Mouse (Mus musculus) intestine, embryonic 16.5 days (tissue): ENCODE data around the gene Cnep1r1. TPM values are rescaled to one million over a fixed set of nuclear protein-coding genes. Genes with fewer than 3 reads are reported as not detected.

Experiments used
- ATAC-seq: fragments of 200-750 bp; cut with Nextera tagmentation; 2 replicates; pipeline ENCODE4 v1.8.0; 2017; ENCODE audit warnings: moderate TSS enrichment, moderate library complexity
- H3K27ac ChIP-seq: fragments of 300-500 bp; sonication (generic); 2 replicates; pipeline ENCODE4 v1.5.1; 2014; ENCODE audit warnings: mild to moderate bottlenecking, low read length
- H3K27me3 ChIP-seq: fragments of 300-500 bp; sonication (generic); replicated peaks from 2 replicates; pipeline ENCODE4 v1.6.1; 2014; ENCODE audit warnings: low read length, control low read depth, mixed read lengths; ENCODE audit not compliant: control insufficient read depth, insufficient read depth
- H3K36me3 ChIP-seq: fragments of 300-500 bp; sonication (generic); 2 replicates; pipeline ENCODE4 v1.6.1; 2014; ENCODE audit warnings: low read length, control low read depth; ENCODE audit not compliant: control insufficient read depth, insufficient read depth
- H3K4me1 ChIP-seq: fragments of 300-500 bp; sonication (generic); 2 replicates; pipeline ENCODE4 v1.6.1; 2014; ENCODE audit warnings: low read length, control low read depth, mixed read lengths; ENCODE audit not compliant: control insufficient read depth, insufficient read depth
- H3K4me2 ChIP-seq: fragments of 300-500 bp; sonication (generic); 2 replicates; pipeline ENCODE4 v1.6.1; 2014; ENCODE audit warnings: low read depth, low read length, control low read depth
- H3K4me3 ChIP-seq: fragments of 300-500 bp; sonication (generic); 2 replicates; pipeline ENCODE4 v1.5.1; 2014; ENCODE audit warnings: mild to moderate bottlenecking, low read length
- H3K9ac ChIP-seq: fragments of 300-500 bp; sonication (generic); 2 replicates; pipeline ENCODE4 v1.6.1; 2014; ENCODE audit warnings: low read depth, low read length
- H3K9me3 ChIP-seq: fragments of 300-500 bp; sonication (generic); 2 replicates; pipeline ENCODE4 v1.6.1; 2016; ENCODE audit warnings: low read length, control low read depth; ENCODE audit not compliant: control insufficient read depth
- WGBS: fragments of 180-500 bp; shearing (Covaris S2); extraction: QIAGEN DNeasy Blood & Tissue Kit; methylation state at CpG from one replicate; pipeline ENCODE4 v1.1.7; 2014; 5-methylcytosine and 5-hydroxymethylcytosine counted together
- microRNA-seq: library from miRNA; unstranded; fragments of <30 nt; microRNA quantifications from one replicate; pipeline ENCODE4, GENCODE M21; 2016
- polyA plus RNA-seq: library from polyadenylated mRNA; unstranded; fragments of >200 nt; fragmentation: Nextera tagmentation; extraction: Ambion mirVana; gene quantifications from 2 replicates; pipeline ENCODE4 v1.2.1, GENCODE M21; 2015

The Cnep1r1 gene
- polyA plus RNA-seq, 1 experiment from 2014 or later: 35.8 TPM

GRCm38 (mm10) chr8:88175264-88175663 is 56.7 kb downstream of the Cnep1r1 start:
- no peaks in the 10 kb centered on the region; the same call in 1 of the 2 replicates for H3K36me3 ChIP-seq
- 89% methylated on average over 7 of the region's 7 CpGs for whole genome bisulfite sequencing
- no peaks in the 10 kb centered on the region for H3K4me1 ChIP-seq
- H3K9ac ChIP-seq: no peak overlapping the region
- no peak overlapping the region for H3K4me2 ChIP-seq
- no peaks in the 10 kb centered on the region for H3K27me3 ChIP-seq
- no peak overlapping the region for H3K27ac ChIP-seq
- ATAC-seq: no peak
- H3K4me3 ChIP-seq: no peak overlapping the region
- no peaks in the 10 kb centered on the region for H3K9me3 ChIP-seq

GRCm38 (mm10) chr8:88177291-88177690 is 58.7 kb downstream of the Cnep1r1 start:
- H3K9me3 ChIP-seq: no peaks in the 10 kb centered on the region
- H3K9ac ChIP-seq: no peak overlapping the region
- 87% methylated on average over 8 of the region's 8 CpGs for WGBS
- no peaks in the 10 kb centered on the region for H3K36me3 ChIP-seq
- ATAC-seq: no peak
- H3K27me3 ChIP-seq: no peaks in the 10 kb centered on the region
- H3K4me2 ChIP-seq: no peak overlapping the region
- no peak overlapping the region for H3K27ac ChIP-seq
- H3K4me1 ChIP-seq: no peaks in the 10 kb centered on the region
- H3K4me3 ChIP-seq: no peak overlapping the region

- WGBS: 84% methylated on average over 2 of the region's 2 CpGs
- H3K9ac ChIP-seq: no peak overlapping the region
- H3K27ac ChIP-seq: no peak overlapping the region
- H3K9me3 ChIP-seq: no peaks in the 10 kb centered on the region
- H3K4me2 ChIP-seq: no peak overlapping the region
- no peaks in the 10 kb centered on the region for H3K27me3 ChIP-seq
- ATAC-seq: no peak
- H3K36me3 ChIP-seq: no peaks in the 10 kb centered on the region
- H3K4me1 ChIP-seq: no peaks in the 10 kb centered on the region
- H3K4me3 ChIP-seq: no peak overlapping the region
These were observed 64.6 kb downstream of the Cnep1r1 start for GRCm38 (mm10) chr8:88183121-88183520.

Small RNA genes lying within 50 kb of the gene (microRNA-seq; reads per million reads assigned to microRNA genes)
- not detected for gene Mir7071

Other genes with a start within 250 kb of the Cnep1r1 start
- gene Zfp423, start 159.2 kb upstream of the Cnep1r1 start, polyA plus RNA-seq: 2.4 and 2.5 TPM in 2 replicates
- 30.1 and 31.0 TPM in 2 replicates for gene Heatr3, start 19.1 kb downstream of the Cnep1r1 start, polyA plus RNA-seq
- gene Tent4b, start 80.4 kb downstream of the Cnep1r1 start, polyA plus RNA-seq: 3.4 and 4.2 TPM in 2 replicates
- 2.7 and 2.9 TPM in 2 replicates for gene Adcy7, start 153.6 kb downstream of the Cnep1r1 start, polyA plus RNA-seq
- 32.9 and 38.8 TPM in 2 replicates for gene Brd7, start 243.4 kb downstream of the Cnep1r1 start, polyA plus RNA-seq